Mouse (Mus musculus) heart, embryonic 13.5 days (tissue): ENCODE data around the gene Abtb2. TPM values are rescaled to one million over a fixed set of nuclear protein-coding genes. Genes with fewer than 3 reads are reported as not detected.

Source experiments
- ATAC-seq: fragments of 200-750 bp; cut with Nextera tagmentation; 2 replicates; pipeline ENCODE4 v1.8.0; 2017; ENCODE audit warnings: moderate TSS enrichment; ENCODE audit not compliant: insufficient number of reproducible peaks, low FRiP score, low TSS enrichment; ENCODE audit errors: extremely low read depth
- H3K27ac ChIP-seq: fragments of 300-500 bp; sonication (generic); replicated peaks from 2 replicates; pipeline ENCODE4 v1.5.1; 2015; ENCODE audit warnings: moderate library complexity, mild to moderate bottlenecking, inconsistent platforms
- H3K27me3 ChIP-seq: fragments of 300-500 bp; sonication (generic); replicated peaks from 2 replicates; pipeline ENCODE4 v1.6.1; 2015; ENCODE audit warnings: mild to moderate bottlenecking, inconsistent platforms
- H3K36me3 ChIP-seq: fragments of 300-500 bp; sonication (generic); 2 replicates; pipeline ENCODE4 v1.6.1; 2015; ENCODE audit warnings: mild to moderate bottlenecking, inconsistent platforms
- H3K4me1 ChIP-seq: fragments of 300-500 bp; sonication (generic); 2 replicates; pipeline ENCODE4 v1.6.1; 2015; ENCODE audit warnings: inconsistent platforms
- H3K4me2 ChIP-seq: fragments of 300-500 bp; sonication (generic); 2 replicates; pipeline ENCODE4 v1.6.1; 2015; ENCODE audit warnings: inconsistent platforms, mild to moderate bottlenecking, moderate library complexity
- H3K4me3 ChIP-seq: fragments of 300-500 bp; sonication (generic); 2 replicates; pipeline ENCODE4 v1.5.1; 2015; ENCODE audit warnings: moderate library complexity, mild to moderate bottlenecking, inconsistent platforms
- H3K9ac ChIP-seq: fragments of 300-500 bp; sonication (generic); 2 replicates; pipeline ENCODE4 v1.6.1; 2015; ENCODE audit warnings: inconsistent platforms, mild to moderate bottlenecking, moderate library complexity
- H3K9me3 ChIP-seq: fragments of 300-500 bp; sonication (generic); 2 replicates; pipeline ENCODE4 v1.6.1; 2016; ENCODE audit warnings: inconsistent platforms
- WGBS: fragments of 180-500 bp; shearing (Covaris S2); methylation state at CpG from one replicate; pipeline ENCODE4 v1.1.7; 2015; ENCODE audit warnings: mixed read lengths; 5-methylcytosine and 5-hydroxymethylcytosine counted together
- polyA plus RNA-seq: library from polyadenylated mRNA; unstranded; fragments of >200 nt; fragmentation: Nextera tagmentation; extraction: Ambion mirVana; gene quantifications from 2 replicates; pipeline ENCODE4 v1.2.1, GENCODE M21; 2015

Gene Abtb2
- polyA plus RNA-seq, 1 experiment from 2014 or later, result 17.4 TPM

DNA sequence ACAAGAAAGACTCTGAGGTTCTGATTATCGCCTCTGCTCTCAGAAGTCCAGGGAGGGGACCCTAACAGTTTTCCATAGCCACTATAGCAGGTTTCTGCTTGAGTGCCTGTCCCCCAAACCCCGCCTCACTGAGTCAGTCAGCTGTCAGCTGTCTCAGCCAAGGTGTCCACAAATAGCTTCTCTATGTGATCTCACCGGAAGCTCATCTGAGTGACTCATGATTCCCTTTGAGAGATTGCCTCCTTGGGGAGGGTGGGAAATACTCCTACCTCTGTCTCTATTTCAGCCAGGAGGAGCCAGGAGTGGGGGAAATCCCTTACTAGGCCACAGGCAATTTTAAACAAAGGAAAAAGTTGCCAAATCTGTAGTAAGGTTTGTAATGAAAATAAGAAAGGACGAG, 96.0 kb downstream of the Abtb2 start:
- H3K4me1 ChIP-seq, result peaks cover 72% of the 10 kb centered on the region
- no peaks in the 10 kb centered on the region for H3K36me3 ChIP-seq
- peak; percentile 40; the same call in 1 of the 2 replicates for ATAC-seq
- H3K9ac ChIP-seq, result peak overlapping the region; percentile 64
- H3K27ac ChIP-seq, result peak overlapping the region; percentile 90
- H3K27me3 ChIP-seq, result no peaks in the 10 kb centered on the region
- no peak overlapping the region; the same call in 1 of the 2 replicates for H3K4me2 ChIP-seq
- no peak overlapping the region for H3K4me3 ChIP-seq
- no peaks in the 10 kb centered on the region for H3K9me3 ChIP-seq
- 24% methylated on average over 4 of the region's 4 CpGs for WGBS

DNA sequence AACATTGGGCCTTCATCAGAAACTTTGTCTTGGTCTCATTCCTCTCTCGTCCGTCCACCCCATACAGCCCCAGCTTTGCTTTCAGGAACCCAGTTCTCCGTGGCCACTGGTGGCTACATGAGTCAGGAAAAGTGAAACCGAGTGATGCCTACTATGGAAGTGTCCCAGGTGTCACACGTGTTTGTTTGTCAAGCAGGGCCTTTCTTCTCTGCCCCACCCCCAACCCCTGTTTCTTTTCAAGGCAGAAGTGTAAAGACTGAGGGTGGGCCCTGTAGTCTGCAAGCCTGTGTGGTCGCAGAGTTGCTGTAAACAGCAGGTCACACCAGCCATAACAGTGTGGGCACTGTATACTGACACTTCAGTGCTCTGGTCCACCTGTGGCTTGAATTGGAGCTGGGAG, 98.2 kb downstream of the Abtb2 start:
- no peaks in the 10 kb centered on the region for H3K9me3 ChIP-seq
- peaks cover 72% of the 10 kb centered on the region for H3K4me1 ChIP-seq
- H3K9ac ChIP-seq, result no peak overlapping the region
- WGBS, result 70% methylated on average over 6 of the region's 6 CpGs
- H3K4me3 ChIP-seq, result no peak overlapping the region
- H3K27ac ChIP-seq, result no peak overlapping the region
- no peaks in the 10 kb centered on the region for H3K36me3 ChIP-seq
- H3K4me2 ChIP-seq, result no peak overlapping the region
- no peaks in the 10 kb centered on the region for H3K27me3 ChIP-seq
- no peak for ATAC-seq

DNA sequence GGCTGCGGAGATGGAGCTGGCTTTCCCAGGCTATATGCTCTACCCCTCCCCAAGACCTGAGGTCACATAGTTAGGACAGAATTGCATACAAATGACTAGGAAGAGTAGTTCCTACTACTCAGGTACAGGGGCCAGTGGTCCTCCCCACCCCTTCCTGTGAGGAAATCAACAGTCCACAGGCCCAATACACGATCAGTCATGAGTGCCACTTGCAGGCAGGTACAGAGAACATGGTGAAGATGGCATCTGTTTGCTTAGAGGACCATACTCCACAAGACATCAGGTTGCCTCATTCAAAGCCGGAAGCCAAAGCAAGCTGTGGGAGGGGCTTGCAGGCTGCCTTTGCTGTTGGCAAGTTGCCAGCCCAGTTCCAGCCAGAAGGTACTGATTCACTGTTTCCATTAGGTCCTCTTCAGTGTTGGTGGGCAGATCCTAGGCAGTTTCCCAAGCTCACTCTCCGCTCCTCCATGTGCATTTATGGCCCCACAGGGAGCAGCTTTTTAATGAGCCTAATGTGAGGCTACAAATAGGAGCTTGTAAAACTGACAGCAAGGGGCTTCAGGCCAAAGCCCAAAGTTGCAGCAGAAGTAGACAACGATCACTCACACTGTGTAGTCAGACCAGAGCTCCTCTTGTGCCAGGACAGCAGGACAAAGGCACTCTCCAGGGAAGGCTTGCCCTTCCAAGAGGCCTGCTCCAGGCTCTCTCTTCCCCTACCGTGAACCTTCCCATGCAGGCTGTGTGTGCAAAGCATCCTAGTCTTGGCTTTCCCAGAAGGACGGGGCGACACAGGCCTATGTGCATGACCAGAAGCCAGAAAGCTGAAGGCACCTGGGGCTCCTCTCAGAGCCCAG, 102.1 kb downstream of the Abtb2 start:
- H3K36me3 ChIP-seq, result no peaks in the 10 kb centered on the region
- no peak overlapping the region for H3K4me3 ChIP-seq
- no peaks in the 10 kb centered on the region for H3K27me3 ChIP-seq
- WGBS, result 52% methylated on average over 8 of the region's 8 CpGs
- H3K27ac ChIP-seq, result peak overlapping the region; percentile 96
- H3K4me2 ChIP-seq, result 0 out of 2 replicates have a peak overlapping the region, but pooled peaks have one; percentile 15
- H3K4me1 ChIP-seq, result peaks cover 65% of the 10 kb centered on the region
- H3K9ac ChIP-seq, result peak overlapping the region; percentile 28
- no peak for ATAC-seq
- no peaks in the 10 kb centered on the region for H3K9me3 ChIP-seq

GRCm38 (mm10) chr2:103668939-103669338, 102.8 kb downstream of the Abtb2 start:
- WGBS, result 83% methylated on average over 8 of the region's 8 CpGs
- ATAC-seq, result no peak
- Histone ChIP-seq H3K4me3 (no peak overlapping the region), H3K27ac (peak overlapping the region; percentile 96), H3K9ac (no peak overlapping the region; the same call in 1 of the 2 replicates), H3K4me2 (no peak overlapping the region), H3K27me3 (no peaks in the 10 kb centered on the region), H3K4me1 (peaks cover 69% of the 10 kb centered on the region), H3K9me3 (no peaks in the 10 kb centered on the region), H3K36me3 (no peaks in the 10 kb centered on the region)

- no peaks in the 10 kb centered on the region for H3K9me3 ChIP-seq
- peak overlapping the region; percentile 43 for H3K4me2 ChIP-seq
- H3K27me3 ChIP-seq, result no peaks in the 10 kb centered on the region
- H3K9ac ChIP-seq, result peak overlapping the region; percentile 65
- ATAC-seq, result no peak
- no peak overlapping the region for H3K4me3 ChIP-seq
- WGBS, result 76% methylated on average over 4 of the region's 4 CpGs
- peaks cover 69% of the 10 kb centered on the region for H3K4me1 ChIP-seq
- no peaks in the 10 kb centered on the region for H3K36me3 ChIP-seq
- H3K27ac ChIP-seq, result peak overlapping the region; percentile 96
Measured at GRCm38 (mm10) chr2:103669561-103669960, 103.5 kb downstream of the Abtb2 start.

DNA sequence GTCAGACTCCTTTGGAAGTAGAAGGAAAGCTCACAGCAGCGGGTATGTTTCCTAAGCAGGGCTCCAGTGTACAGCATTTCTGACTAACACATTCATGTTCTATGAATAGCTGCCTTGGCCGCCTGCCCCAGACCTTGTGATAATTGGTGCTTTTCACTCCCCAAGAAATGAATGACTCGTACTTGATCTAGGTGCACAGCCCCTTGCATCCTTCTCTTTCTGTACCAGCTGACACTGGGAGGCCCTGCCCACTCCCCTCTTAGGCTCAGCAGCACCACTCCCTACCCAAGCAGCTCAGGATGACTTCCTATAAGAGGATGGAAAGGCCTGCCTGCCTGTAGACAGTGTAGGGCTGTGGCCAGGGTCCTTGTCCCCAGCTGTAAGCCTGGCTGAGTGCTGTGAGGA, 104.2 kb downstream of the Abtb2 start:
- peak overlapping the region; percentile 43 for H3K4me2 ChIP-seq
- no peaks in the 10 kb centered on the region for H3K9me3 ChIP-seq
- WGBS, result 21% methylated on average over 3 of the region's 3 CpGs
- peak; percentile 73; the same call in 1 of the 2 replicates for ATAC-seq
- H3K36me3 ChIP-seq, result no peaks in the 10 kb centered on the region
- H3K27ac ChIP-seq, result peak overlapping the region; percentile 96
- no peaks in the 10 kb centered on the region for H3K27me3 ChIP-seq
- peaks cover 70% of the 10 kb centered on the region for H3K4me1 ChIP-seq
- H3K9ac ChIP-seq, result peak overlapping the region; percentile 65
- no peak overlapping the region for H3K4me3 ChIP-seq

GRCm38 (mm10) chr2:103672573-103673119, 106.5 kb downstream of the Abtb2 start:
- Histone ChIP-seq H3K4me3 (no peak overlapping the region), H3K4me2 (no peak overlapping the region), H3K27me3 (no peaks in the 10 kb centered on the region), H3K27ac (no peak overlapping the region), H3K4me1 (peaks cover 69% of the 10 kb centered on the region), H3K9me3 (no peaks in the 10 kb centered on the region), H3K36me3 (no peaks in the 10 kb centered on the region), H3K9ac (no peak overlapping the region)
- no peak for ATAC-seq
- WGBS, result 70% methylated on average over 7 of the region's 7 CpGs

GRCm38 (mm10) chr2:103673609-103674008, 107.5 kb downstream of the Abtb2 start:
- Histone ChIP-seq H3K4me3 (no peak overlapping the region), H3K36me3 (no peaks in the 10 kb centered on the region), H3K9ac (no peak overlapping the region), H3K27me3 (no peaks in the 10 kb centered on the region), H3K9me3 (no peaks in the 10 kb centered on the region), H3K27ac (no peak overlapping the region), H3K4me1 (peaks cover 65% of the 10 kb centered on the region), H3K4me2 (no peak overlapping the region)
- 67% methylated on average over 4 of the region's 4 CpGs for WGBS
- no peak for ATAC-seq

- H3K9ac ChIP-seq, result no peak overlapping the region
- no peaks in the 10 kb centered on the region for H3K9me3 ChIP-seq
- H3K27me3 ChIP-seq, result no peaks in the 10 kb centered on the region
- no peaks in the 10 kb centered on the region for H3K36me3 ChIP-seq
- no peak overlapping the region for H3K4me2 ChIP-seq
- H3K27ac ChIP-seq, result no peak overlapping the region
- 82% methylated on average over 5 of the region's 5 CpGs for WGBS
- H3K4me3 ChIP-seq, result no peak overlapping the region
- H3K4me1 ChIP-seq, result peaks cover 47% of the 10 kb centered on the region
- no peak for ATAC-seq
Measured at GRCm38 (mm10) chr2:103675391-103675790, 109.3 kb downstream of the Abtb2 start.

DNA sequence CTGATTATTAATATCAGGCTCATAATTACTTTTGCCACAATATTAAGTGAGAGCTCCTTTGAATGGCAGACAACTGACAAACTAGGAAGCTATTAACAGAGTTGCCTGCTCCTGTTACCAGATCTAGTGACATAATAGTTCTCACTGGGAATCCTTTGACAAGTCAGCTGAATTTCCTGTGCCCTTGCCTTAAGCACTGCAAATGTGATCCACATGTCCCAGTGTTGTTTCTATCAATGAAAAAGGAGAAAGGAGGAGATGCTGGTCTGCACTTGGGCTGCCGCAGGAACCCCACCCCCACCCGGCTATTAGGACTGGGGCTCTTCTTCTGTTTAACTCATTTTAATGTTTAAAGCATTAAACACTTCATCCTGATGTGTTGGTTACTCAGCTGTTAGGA, 110.7 kb downstream of the Abtb2 start:
- Histone ChIP-seq H3K4me2 (no peak overlapping the region), H3K4me1 (peaks cover 37% of the 10 kb centered on the region), H3K27me3 (no peaks in the 10 kb centered on the region), H3K36me3 (no peaks in the 10 kb centered on the region), H3K4me3 (no peak overlapping the region), H3K9me3 (no peaks in the 10 kb centered on the region), H3K9ac (no peak overlapping the region), H3K27ac (no peak overlapping the region)
- WGBS, result 73% methylated on average over 2 of the region's 2 CpGs
- no peak for ATAC-seq

- H3K36me3 ChIP-seq, result no peaks in the 10 kb centered on the region
- H3K27ac ChIP-seq, result 0 out of 2 replicates have a peak overlapping the region, but pooled peaks have one; percentile 14
- H3K4me1 ChIP-seq, result peaks cover 36% of the 10 kb centered on the region
- WGBS, result 76% methylated on average over 7 of the region's 7 CpGs
- H3K27me3 ChIP-seq, result no peaks in the 10 kb centered on the region
- no peak overlapping the region for H3K9ac ChIP-seq
- no peak overlapping the region for H3K4me3 ChIP-seq
- H3K9me3 ChIP-seq, result no peaks in the 10 kb centered on the region
- no peak overlapping the region for H3K4me2 ChIP-seq
- no peak for ATAC-seq
Measured at GRCm38 (mm10) chr2:103677614-103678369, 111.7 kb downstream of the Abtb2 start.
